Mouse (Mus musculus) telencephalon, adult 2 months (tissue): ENCODE measurements around the gene Ccdc148.

ENCODE experiments used
- DNase-seq: peaks from one replicate; pipeline ENCODE4 v3.0.0-alpha.2; 2011; ENCODE audit warnings: low read depth, low spot score

Gene Ccdc148

DNA sequence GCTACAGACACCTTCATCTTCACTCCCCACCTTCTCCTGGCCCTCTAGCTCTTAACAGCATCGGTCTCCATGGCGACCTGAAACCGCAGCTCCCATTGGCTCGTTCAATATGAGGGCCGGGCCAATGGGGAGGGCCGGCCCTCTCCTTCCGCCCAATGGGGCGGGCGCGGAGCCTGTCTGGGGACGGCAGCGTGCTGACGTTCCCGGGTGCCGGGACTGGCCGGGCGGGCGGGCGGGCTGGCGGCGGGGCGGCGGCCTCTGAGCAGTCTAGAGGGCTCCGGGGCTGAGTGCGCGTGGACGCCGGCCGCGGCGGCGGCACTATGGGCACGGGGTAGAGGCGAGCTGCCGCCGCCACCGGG is at the start of gene Ccdc148, which contains the start of gene Pkp4:
TSS of gene Ccdc148 (minus strand) at position 79 of the 359 bp plus-strand sequence.
TSS of gene Pkp4 (plus strand) at position 246 of the 359 bp plus-strand sequence.
- DNase-seq = peak; percentile 93

GRCm38 (mm10) chr2:59208276-59208675 is 47.8 kb upstream of the Ccdc148 start:
- no peak for DNase-seq

DNA sequence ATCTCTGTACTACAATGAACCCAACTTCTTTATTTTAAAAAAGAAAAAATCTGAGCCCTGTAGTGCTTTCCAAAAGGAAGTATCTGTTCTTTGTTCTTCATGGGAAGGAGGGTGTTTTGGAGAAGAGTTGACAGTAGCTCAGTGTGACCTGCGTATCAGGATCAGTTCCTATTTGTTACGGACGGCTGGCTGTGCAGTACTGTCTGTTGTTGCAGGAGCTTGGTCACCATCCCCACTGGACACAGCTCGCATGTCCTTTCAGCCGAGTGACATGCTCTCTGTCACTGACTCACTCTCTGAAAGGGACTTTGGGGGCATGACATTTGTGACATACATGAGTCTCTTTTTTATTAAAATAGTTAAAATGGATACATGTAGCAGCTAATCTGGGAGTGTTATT is 47.2 kb upstream of the Ccdc148 start:
- no peak for DNase-seq

GRCm38 (mm10) chr2:59207240-59207639 is 46.8 kb upstream of the Ccdc148 start:
- DNase-seq = no peak

DNA sequence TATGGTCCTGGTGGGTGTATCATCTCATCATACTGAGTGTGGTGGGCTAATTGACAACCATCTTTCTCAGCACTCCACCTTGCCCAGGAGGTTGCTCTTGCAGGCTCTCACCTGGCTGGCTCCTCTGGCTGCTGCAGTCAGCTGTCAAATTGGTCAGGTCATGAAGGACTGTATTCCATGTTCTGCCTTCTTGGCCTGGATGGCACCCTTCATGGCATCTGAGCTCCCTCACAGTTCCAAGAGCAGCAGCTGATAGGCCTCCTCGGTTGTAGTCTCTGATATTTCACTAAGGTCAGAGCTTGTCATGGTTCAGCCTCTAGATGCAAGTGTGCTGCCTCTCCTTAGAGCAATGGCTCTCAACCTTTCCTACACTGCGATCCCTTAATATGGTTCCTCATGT is 45.7 kb upstream of the Ccdc148 start:
- DNase-seq = no peak

- no peak for DNase-seq
These were observed 44.6 kb upstream of the Ccdc148 start for GRCm38 (mm10) chr2:59205092-59205491.

DNA sequence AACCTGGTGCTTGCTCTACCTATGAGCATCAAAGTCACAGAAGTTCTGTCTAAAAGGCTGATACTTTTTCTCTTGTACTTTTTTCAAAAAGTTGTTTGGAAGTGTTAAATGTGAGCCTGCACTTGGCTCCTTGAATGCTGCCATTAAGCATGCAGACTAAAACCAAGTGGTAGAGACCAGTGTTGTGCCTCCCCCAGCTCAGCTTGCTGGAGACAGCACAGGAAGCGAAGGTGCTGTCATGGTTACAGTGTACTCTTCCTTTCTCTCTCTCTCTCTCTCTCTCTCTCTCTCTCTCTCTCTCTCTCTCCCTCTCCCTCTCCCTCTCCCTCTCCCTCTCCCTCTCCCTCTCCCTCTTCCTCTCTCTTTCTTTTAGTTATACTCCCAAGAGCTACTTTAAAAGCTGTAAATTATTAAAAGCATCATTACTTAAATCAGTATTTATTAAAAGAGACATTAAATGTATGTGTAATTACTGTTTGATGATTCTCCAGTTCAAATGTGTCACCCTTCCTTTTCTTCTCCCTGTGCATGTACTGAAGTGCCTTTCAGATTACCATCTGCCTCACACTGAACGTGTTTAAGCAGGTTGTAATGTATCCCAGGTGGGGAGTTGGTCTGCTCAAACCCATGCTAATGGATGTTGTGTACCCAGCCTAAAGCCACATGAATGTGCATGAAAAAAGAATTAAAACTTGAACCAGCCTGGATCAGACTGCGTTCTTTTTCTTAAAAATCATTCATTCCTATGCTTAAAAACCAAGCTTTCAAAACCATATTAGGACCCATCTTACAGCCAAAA is 43.3 kb upstream of the Ccdc148 start:
- no peak for DNase-seq

DNA sequence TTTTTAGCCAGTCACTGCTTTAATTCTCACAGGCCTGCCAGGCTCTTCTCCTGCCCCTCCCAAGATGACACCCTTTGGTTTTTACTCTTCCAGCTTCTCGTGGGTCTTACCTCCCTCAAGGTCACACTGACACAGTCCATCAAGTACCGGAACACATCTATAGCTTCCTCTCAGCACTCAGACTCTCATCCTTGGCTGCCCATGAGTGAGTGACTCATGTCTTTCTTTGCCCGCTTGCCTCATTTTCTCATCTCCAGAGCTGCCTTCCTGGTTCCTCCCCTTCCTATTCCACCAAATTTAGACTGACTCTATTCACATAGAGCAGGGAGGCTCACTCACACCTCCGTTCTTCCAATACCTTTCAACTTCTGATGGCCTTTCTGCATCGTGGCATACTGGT is 42.4 kb upstream of the Ccdc148 start:
- DNase-seq = no peak

- no peak for DNase-seq
These were observed 40.0 kb upstream of the Ccdc148 start for GRCm38 (mm10) chr2:59200511-59200910.

GRCm38 (mm10) chr2:59199476-59199976 is 39.0 kb upstream of the Ccdc148 start:
- no peak for DNase-seq

GRCm38 (mm10) chr2:59197156-59197555 is 36.7 kb upstream of the Ccdc148 start:
- DNase-seq = no peak

DNA sequence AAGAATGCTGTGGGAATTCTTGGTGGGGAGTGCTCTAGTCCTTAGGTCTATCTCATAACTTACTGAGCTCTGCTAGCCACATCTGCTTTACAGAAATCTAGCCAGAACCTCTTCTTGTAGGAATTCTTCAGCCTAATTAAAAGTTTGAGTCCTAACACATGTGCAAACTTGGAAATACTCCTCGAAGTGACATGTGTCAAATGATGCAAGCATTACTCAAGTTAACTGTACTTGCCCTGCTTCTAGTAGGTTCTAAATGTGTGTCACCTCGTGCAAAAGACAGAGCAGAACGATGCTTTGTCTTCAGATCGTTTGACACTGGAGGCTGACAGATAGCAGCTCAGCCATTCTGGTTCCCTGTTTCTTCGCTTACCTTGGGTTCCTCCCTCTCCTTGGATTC is 32.6 kb upstream of the Ccdc148 start:
- no peak for DNase-seq

DNA sequence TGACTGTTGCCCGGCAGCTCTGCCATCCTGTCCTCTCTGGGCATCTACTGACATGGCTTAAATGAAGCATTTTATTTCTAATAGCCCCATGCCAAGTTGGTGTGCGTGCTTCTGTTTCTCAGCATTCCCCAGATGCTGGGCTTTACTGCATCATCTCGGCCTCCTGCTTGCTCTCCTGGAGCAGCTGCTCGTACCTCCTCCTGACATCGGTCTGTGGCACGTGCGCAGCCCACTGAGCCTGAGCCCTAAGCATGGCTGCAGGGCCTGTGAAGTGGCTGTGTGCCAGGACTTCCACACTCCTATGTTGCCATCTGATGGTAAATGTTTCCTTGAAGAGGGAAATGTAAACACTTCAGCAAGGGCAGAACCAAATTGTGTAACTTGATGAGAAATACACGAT is 31.0 kb upstream of the Ccdc148 start:
- DNase-seq = no peak

DNA sequence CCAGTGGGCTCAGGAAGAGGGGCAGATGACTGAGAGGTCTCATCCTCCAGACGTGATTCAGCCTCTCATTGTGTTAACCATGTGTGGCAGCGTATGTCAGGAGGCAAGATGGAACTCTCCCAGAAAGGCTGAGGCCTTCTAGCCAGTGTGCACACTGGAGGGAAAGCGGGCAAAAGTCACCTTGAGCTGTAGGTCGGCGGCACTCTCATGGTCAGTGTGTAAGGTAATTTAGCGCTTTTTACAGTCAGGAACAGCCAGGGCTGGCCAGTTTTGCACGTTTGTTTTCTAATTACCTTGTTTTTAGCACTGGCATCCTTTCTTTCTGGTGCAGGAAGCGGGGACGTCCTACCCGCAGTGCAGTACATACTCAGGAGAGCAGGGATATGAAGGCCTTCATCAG is 29.7 kb upstream of the Ccdc148 start:
- DNase-seq = no peak

DNA sequence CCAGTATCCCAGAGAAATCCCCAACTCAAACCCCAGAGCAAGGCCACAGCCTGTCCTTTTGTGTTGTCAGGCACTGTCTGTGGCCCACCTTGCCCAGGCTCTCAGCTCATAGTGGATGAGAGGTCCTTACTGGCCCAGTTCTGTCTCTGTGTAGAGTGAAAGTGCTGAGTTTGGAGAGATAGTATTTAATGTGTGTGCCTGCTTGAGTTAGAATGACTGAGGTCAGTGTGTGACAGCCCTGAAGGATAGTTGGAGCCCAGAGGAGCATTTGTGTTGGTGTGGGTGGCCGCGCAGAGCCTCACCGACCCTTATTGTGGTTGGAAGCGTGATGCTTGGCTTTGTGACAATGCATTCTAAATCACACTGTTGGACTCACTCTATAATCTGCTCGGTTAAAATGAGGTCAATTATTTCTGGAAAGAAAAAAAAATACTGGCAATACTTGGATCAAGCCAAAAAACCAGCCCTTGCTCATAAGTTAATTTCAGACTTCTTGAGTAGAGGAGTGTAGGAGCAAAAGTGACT is 29.2 kb upstream of the Ccdc148 start:
- no peak for DNase-seq

DNA sequence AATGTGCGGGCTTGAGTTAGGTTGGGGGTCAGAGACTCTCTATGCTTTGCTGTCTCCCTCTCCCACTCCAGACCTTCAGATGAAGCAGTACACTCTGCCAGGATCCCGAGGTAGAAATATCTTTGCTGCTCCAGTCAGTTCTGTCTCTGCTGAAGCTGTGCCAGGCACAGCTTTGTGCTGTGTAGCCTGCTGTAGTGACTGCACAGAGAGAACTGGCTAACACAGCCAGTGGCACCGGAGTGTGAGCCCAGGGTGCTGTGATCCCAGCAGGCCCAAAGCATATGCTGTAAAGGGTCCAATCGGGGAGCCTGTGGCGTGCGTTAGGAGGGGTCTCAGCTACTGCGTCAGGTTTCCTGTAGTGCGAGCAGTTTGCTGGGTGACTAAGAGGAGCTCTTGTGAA is 27.8 kb upstream of the Ccdc148 start:
- DNase-seq = no peak

GRCm38 (mm10) chr2:59186966-59187365 is 26.5 kb upstream of the Ccdc148 start:
- DNase-seq = no peak

GRCm38 (mm10) chr2:59186122-59186521 is 25.6 kb upstream of the Ccdc148 start:
- DNase-seq = no peak

GRCm38 (mm10) chr2:59184107-59185064 is 23.9 kb upstream of the Ccdc148 start:
- no peak for DNase-seq

DNA sequence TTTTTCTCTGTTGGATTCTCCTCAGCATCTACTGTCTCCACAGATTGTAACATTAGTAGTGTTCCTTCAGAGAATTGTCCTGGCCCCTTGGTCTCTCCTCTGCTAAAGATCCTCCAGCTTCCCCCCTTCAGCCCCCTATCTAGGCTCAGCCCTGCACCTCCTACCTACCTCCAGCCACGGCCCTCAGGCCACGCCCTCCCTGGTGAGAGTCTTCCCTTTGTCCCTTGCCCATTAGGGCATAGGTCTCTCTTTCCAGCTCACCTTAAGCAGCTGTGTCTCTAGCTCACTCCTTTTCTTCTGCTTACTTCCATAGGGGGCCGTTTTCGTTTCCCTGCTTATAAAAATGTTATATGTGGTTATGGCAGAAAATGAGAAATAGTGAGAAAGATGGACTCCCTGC is 23.1 kb upstream of the Ccdc148 start:
- DNase-seq = no peak

DNA sequence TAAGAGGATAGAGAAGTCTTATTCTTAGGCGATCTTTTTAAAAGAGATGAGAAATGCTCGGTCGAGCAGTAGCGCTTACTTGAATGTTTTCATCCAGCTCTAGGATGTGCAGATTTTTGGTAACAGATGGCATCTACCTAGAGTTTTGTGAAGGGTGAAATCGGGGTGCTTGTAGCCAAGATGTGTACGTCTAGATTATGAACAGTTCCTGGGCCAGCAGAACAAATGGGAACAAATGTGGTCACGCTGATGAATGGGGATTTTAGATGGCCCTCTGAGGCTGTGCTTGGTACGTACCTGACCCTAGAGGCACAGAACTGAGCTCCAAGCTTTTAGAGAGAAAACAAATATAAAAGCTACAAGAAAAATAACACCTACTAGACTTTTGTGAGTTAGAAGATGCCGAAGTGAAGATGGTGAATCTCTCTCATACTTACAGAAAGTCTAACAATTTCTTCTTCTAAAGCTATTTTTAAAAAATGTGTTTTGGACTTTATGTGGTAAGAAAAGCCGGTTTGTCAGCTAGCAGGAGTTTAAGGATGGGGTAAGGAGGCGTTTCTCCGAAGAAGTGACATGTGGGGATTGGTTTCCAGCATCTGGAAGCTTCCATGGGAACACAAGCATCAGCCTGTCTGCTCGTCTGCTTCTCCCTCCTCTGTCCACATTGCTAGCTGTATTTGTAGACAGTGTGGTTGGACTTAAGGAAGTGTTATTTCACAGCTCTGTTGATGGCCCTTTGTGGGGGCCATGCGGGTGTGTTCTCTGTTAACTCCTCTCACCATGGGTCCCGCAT is 21.0 kb upstream of the Ccdc148 start:
- DNase-seq = peak; percentile 55
